Mouse (Mus musculus) Patski (cell line): ENCODE data around the gene Catsper3. TPM values are rescaled to one million over a fixed set of nuclear protein-coding genes. Genes with fewer than 3 reads are reported as not detected.
A peak's percentile ranks its signal among the peaks of the same experiment; 100 is the strongest.

Experiments used
- ATAC-seq: fragments of 100-300 bp; one replicate; pipeline ENCODE4 v1.8.0; 2021
- CTCF ChIA-PET: fragments of 350-600 bp; sonication (Branson Sonifier 250); formaldehyde crosslinking; loops from one replicate; lab custom pipeline; 2022; ENCODE audit warnings: inconsistent platforms; lab: Charles Lee
- POLR2A ChIA-PET: fragments of 350-600 bp; sonication (Branson Sonifier 250); formaldehyde crosslinking; loops from one replicate; lab custom pipeline; 2022; ENCODE audit warnings: antibody characterized with exemption, inconsistent platforms; lab: Charles Lee
- DNase-seq: peaks from one replicate; pipeline ENCODE4 v3.0.0-alpha.2; 2011; ENCODE audit warnings: low read depth, low spot score
- H3K27me3 ChIP-seq: fragments of 371-371 bp; one replicate; pipeline ENCODE4 v1.5.1; 2021
- CTCF ChIP-seq: fragments of 100-300 bp; IDR thresholded peaks from one replicate; pipeline ENCODE4 v1.5.1; 2021
- in situ Hi-C: fragments of 300-500 bp; cut with MboI; formaldehyde crosslinking; loops from 3 replicates; pipeline ENCODE4 v1.11.1; 2018; ENCODE audit warnings: low pct_unique_long_range_greater_than_20kb, mixed read lengths
- polyA plus RNA-seq: library from polyadenylated mRNA; unstranded; gene quantifications from one replicate; pipeline ENCODE4 v1.2.3, GENCODE M21; 2021

The Catsper3 gene
- 0.19 TPM for polyA plus RNA-seq

DNA sequence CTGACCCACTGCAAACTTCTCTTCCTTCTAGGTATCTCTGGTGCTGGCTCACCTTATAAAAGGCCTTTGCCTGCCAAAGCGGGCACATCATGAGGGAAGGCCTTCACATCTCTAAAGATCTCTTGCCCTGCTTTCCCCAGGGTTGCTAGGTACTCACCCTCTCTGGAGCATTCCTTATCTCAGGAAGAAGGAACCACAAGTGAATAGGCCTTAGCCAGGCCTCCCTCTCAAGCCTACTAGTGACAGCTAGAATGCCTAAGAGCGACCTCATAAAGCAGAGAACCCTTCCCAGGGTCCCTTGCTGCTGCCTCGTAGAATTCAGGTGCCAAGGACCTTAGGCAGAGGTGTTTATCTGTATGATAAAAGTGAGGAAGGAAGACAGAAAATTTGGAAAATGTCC, at the start of gene Catsper3:
Gene Catsper3 (plus strand): TSS at position 301 of the 400 bp plus-strand sequence.
- POLR2A ChIA-PET = no interaction called here
- ATAC-seq = no peak
- CTCF ChIA-PET = no interaction called here
- no peaks in the 10 kb centered on the region for H3K27me3 ChIP-seq
- in situ Hi-C loops = no loop called here
- no peak for DNase-seq
- no peak for TF ChIP-seq CTCF

DNA sequence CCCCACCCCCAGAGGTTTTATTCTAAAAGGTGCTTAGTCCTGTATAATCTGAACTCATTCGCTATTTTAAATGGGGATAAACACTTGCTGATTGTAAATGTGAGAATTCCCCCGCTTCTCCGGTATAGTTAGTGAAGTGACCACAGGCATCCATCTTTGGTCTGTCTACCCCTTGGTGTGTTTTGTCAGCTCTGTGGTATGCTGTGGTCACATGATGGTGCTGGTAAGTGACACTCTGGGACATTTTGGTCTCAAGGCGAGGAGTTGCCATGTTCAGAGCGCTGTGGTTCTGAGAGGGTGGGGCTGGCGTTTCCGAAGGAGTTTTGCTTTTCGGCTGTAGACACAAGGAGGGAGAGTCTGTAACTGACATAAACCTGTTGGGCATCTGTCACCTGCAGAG, 46.5 kb upstream of the Catsper3 start:
- POLR2A ChIA-PET = no interaction called here
- CTCF ChIA-PET = interaction anchor here (1.7 kb wide), 1 partner anchor 10 kb away, joined by 6 read pairs; no protein-coding TSS in a partner anchor
- in situ Hi-C loops = loop anchor here (10.0 kb wide), 1 partner anchor 227 kb away; no protein-coding TSS in a partner anchor
- no peaks in the 10 kb centered on the region for H3K27me3 ChIP-seq
- ATAC-seq = no peak
- DNase-seq = no peak
- no peak for TF ChIP-seq CTCF

DNA sequence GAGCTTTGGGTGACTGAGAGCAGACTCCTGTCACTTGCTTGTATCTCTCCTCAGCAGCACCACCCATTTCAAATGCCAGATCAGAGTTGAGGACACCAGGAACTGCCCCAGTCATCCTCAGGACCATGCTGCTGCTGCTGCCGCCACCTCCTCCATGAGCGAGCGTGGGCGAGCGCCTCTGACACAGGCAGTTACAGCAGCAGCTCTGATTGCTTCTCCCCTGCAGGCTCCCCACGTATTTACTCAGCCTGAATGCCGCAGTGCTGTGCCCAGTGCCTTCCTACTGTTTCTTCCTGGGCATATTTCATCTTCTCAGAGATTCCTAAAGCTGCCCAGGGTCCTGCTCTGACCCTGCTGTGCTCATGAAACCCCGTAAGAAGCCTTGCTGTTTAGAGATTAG, 42.1 kb upstream of the Catsper3 start:
- no peak for TF ChIP-seq CTCF
- DNase-seq (no peak), ATAC-seq (no peak)
- in situ Hi-C loops = no loop called here
- ChIA-PET CTCF (no interaction called here), POLR2A (no interaction called here)
- H3K27me3 ChIP-seq = no peaks in the 10 kb centered on the region

DNA sequence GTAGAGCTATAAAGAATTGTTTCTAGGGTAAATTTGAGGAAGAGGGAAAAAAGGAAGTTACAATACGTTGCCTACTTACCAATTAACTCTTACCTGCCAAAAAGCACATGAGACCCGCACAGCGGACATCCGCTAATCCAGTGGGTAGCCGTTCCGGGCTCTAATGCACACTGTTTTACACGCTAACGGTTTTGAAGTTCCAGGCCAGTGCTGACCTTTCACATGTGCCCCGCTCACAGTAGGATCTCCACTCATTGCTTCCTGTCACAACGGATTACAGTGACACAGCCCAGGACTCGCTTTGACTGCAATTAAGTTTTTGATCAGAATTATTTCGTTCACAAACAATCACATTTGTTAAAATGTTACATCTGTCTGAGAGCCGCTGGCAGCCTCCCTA, 30.0 kb upstream of the Catsper3 start:
- ChIA-PET POLR2A (no interaction called here), CTCF (no interaction called here)
- no peaks in the 10 kb centered on the region for H3K27me3 ChIP-seq
- in situ Hi-C loops = no loop called here
- ATAC-seq (no peak), DNase-seq (no peak)
- no peak for TF ChIP-seq CTCF

DNA sequence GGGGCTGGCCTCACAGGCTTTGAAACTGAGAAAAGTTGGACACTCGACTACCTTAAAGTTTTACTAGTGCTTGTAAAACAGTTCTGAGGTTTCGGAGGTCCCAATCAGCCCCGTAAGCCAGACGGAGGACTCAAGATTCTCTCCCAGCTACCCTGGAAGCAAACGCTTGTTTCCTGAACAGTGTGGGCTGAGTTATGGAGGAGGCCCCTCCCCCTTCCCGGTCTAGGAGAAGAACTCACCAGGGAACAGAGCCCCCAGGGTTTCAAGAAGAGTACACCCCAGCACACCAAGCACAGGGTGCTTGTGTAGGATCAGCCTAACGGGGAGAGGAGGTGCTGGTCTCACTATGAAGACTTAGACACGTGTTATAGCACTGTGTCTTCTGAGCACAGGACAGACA, 27.6 kb upstream of the Catsper3 start:
- DNase-seq (no peak), ATAC-seq (no peak)
- no peak for TF ChIP-seq CTCF
- CTCF ChIA-PET = no interaction called here
- POLR2A ChIA-PET = no interaction called here
- in situ Hi-C loops = no loop called here
- H3K27me3 ChIP-seq = no peaks in the 10 kb centered on the region

DNA sequence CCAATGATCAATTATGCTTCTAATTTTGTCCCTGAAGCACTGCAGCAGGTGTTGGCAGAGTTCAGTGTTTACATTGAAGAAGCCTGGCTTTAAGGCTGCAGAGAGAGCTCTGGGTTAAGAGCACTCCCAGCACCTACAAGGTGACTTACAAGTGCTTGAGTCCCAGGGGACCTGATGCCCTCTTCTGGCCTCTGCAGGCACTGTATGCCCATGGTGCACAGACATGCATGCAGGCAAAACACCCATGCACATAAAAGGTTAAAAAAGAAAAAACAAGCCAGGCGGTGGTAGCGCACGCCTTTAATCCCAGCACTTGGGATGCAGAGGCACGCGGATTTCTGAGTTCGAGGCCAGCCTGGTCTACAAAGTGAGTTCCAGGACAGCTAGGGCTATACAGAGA, 26.7 kb upstream of the Catsper3 start:
- DNase-seq = no peak
- no peak for ATAC-seq
- in situ Hi-C loops = no loop called here
- no peaks in the 10 kb centered on the region for H3K27me3 ChIP-seq
- no peak for TF ChIP-seq CTCF
- POLR2A ChIA-PET = no interaction called here
- CTCF ChIA-PET = no interaction called here

DNA sequence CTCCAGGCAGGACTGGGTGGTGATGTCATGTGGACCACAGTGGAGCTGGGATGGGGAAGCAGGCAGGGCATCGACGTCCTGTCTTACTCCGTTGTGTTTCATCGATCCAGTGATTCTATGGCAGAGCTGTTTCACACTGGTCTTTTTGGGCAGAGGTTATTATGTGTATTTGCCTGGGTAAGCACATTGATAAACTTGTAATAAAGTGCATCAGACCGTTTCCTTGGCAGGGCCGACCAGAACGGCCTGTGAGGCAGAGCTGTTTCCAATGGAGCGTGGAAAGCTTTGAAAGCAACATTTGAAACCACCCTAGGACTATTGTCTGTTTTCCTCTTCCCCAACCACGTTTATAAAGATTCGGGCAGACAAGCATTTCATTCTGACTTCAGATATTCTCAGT, 23.8 kb upstream of the Catsper3 start:
- CTCF ChIA-PET = interaction anchor here (1.2 kb wide), 1 partner anchor 13 kb away, joined by 3 read pairs; no protein-coding TSS in a partner anchor
- TF ChIP-seq CTCF = no peak
- POLR2A ChIA-PET = interaction anchor here (0.6 kb wide), 1 partner anchor 1906 kb away, joined by 5 read pairs; no protein-coding TSS in a partner anchor
- in situ Hi-C loops = no loop called here
- ATAC-seq (no peak), DNase-seq (peak; percentile 4)
- H3K27me3 ChIP-seq = no peaks in the 10 kb centered on the region

DNA sequence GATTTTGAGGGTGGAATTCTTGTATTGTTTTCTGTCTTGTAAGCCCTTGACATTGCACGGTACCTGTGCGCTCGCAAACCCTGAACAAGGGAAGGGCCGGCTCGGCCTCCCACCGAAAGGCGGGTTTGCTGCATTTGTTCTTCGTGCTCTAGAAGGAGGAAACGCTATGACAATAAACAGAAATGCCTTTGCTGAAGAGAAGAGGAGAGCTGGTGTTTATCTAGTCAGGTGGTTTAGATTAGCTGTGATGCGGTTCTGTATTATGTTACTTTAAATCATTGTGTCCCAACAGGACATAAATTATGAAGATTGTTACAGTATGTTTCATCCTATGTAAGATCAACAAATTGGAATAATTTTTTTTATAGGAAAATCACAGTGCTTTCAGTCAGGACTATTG, 22.9 kb upstream of the Catsper3 start:
- DNase-seq = no peak
- no peak for ATAC-seq
- CTCF ChIA-PET = interaction anchor here (1.2 kb wide), 1 partner anchor 14 kb away, joined by 3 read pairs; no protein-coding TSS in a partner anchor
- no peak for TF ChIP-seq CTCF
- in situ Hi-C loops = no loop called here
- H3K27me3 ChIP-seq = no peaks in the 10 kb centered on the region
- POLR2A ChIA-PET = interaction anchor here (0.6 kb wide), 1 partner anchor 274 kb away, joined by 4 read pairs; no protein-coding TSS in a partner anchor

DNA sequence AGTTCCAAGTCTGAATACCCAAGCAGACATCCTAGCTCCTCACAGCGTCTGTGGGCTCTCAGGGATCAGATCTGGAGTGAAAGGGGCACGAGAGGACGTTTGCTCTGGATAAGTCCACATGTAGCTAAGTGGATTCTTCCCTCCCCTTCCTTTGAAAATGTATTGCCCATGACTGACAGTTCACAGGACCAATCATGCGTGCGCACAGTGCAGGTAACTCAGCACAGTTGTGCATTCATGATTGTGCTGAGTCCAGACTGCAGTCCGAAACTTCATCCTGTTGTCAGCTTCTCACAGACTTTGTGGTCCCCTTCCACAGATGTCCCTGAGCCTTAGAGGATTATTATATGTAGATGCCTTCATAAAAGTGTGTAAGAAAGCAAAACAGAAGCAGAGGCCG, 10.0 kb upstream of the Catsper3 start:
- DNase-seq (no peak), ATAC-seq (no peak)
- H3K27me3 ChIP-seq = no peaks in the 10 kb centered on the region
- CTCF ChIA-PET = no interaction called here
- no peak for TF ChIP-seq CTCF
- POLR2A ChIA-PET = no interaction called here
- in situ Hi-C loops = no loop called here

DNA sequence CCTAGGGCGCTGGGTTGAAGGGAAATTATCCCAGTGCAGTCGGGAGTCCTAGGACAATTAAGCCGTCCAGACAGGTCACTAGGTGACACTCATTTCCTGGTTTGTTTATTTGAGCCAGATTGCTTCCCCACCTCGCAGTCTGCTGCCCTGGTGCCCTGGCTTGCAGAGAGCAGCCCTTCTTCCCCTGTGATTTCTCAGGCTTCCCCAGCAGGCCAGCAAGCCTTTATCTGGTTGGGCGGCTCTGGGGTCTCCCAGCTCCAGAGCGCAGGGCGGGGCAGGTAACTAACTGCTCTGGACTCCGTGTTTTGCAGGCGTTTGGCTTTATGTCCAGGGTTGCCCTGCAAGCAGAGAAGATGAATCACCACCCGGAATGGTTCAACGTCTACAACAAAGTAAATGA, 9.3 kb upstream of the Catsper3 start:
- ATAC-seq (no peak), DNase-seq (no peak)
- ChIA-PET CTCF (no interaction called here), POLR2A (no interaction called here)
- H3K27me3 ChIP-seq = no peaks in the 10 kb centered on the region
- in situ Hi-C loops = no loop called here
- no peak for TF ChIP-seq CTCF

DNA sequence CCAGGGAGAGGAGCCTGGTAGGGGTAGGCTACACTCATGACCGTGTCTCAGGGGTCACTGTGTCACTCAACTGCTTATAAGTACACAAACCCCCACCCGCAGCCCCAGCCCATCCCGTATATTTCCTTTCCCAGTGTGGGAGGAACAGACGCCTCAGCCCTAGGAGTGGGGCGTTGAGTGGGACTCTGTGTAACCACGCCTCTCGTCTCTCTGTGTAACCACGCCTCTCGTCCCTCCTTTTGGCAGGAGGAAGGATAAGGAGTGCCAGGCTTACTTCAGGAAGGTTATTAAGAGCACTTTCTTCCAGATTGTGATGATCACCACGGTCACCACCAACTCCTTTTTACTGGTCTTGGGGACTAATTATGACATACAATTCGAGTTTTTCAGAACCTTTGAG, 1.8 kb downstream of the Catsper3 start:
- H3K27me3 ChIP-seq = no peaks in the 10 kb centered on the region
- ATAC-seq (no peak), DNase-seq (no peak)
- in situ Hi-C loops = no loop called here
- ChIA-PET CTCF (no interaction called here), POLR2A (interaction anchor here (0.6 kb wide), 1 partner anchor 49 kb away, joined by 4 read pairs; no protein-coding TSS in a partner anchor)
- TF ChIP-seq CTCF = no peak

DNA sequence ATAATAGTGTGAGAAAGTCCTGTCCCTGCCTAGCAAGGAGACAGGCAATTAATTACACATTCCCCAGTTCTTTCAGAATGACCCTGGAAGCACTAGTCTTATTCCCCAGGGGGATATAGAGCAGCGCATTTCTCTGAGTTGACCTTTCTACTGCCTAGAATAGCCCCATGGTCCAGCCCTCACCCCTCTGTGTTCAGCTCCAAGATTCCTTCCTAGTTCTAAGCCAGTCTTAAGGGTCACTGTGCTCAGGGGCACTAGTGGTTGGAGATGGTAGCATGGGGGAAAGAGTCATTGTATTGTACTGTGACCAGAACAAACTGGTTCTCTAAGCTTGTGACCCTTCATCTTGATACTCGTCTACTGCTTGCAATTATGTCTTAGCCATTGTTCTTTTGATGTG, 16.9 kb downstream of the Catsper3 start:
- in situ Hi-C loops = no loop called here
- no peaks in the 10 kb centered on the region for H3K27me3 ChIP-seq
- CTCF ChIA-PET = no interaction called here
- ATAC-seq = no peak
- no peak for DNase-seq
- POLR2A ChIA-PET = no interaction called here
- TF ChIP-seq CTCF = no peak
